Mouse (Mus musculus) c-Kit-negative CD71-positive TER-119-positive erythroid progenitor cells, embryonic 14.5 days (primary cell): Measurements from ENCODE around the gene Nol12.

Experiments used
- DNase-seq: peaks from one replicate; pipeline ENCODE4 v3.0.0-alpha.2; 2013; ENCODE audit warnings: low read depth, low spot score

Gene Nol12

DNA sequence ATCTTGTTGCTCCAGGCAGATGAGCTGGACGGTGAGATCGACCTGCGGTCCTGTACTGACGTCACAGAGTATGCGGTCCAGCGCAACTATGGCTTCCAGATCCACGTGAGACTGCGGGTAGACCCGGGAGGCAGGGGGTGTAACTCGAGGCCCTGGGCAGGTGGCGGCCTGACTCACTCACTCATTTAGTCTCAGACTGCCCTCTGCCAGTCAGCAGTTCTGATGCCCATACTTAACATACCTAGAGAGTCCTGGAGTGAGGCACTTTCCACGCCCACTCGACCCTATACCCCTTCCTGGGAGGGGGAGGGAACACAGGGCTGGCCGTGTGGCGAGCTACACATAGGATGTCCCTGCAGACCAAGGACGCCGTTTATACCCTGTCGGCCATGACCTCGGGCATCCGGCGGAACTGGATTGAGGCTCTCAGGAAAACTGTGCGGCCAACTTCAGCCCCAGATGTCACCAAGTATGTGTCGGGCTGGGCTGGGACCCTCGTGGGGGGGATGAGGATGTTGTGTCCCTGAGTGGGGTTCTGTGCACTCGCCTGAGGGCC is 56.3 kb downstream of the Nol12 start:
- no peak for DNase-seq

DNA sequence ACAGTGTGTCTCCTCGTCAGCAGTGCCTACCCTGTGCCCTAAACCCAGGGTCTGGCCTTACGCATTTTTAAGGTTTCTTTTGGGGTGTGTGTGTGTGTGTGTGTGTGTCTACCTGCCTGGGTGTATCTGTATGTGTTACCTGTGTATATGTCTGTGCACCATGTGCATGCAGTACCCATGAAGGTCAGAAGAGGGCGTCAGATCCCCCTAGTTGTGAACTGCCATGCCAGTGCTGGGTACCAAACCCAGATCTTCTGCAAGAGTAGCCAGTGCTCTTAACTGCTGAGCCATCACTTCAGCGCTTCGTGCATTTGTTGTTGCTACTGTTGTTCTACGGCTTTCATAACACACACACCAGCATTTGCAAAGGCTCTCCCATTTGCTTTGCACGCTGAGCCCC is 57.5 kb downstream of the Nol12 start:
- DNase-seq, result no peak

DNA sequence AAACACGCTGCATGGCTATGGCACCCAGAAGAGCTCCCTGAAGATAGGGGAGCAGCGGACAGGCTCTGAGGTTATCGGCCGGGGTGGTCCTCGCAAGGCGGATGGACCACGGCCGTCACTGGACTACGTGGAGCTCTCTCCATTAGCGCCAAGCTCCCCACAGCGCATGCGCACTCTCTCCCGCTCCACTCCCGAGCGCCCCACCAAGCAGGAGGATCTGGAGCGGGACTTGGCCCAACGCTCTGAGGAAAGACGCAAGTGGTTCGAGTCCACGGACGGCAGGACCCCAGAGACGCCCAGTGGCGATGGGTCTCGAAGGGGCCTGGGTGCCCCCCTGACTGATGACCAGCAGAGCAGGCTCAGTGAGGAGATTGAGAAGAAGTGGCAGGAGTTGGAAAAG is 58.2 kb downstream of the Nol12 start:
- no peak for DNase-seq
